Mouse (Mus musculus) liver, embryonic 16.5 days (tissue): ENCODE data around the gene Lcn2. TPM values are rescaled to one million over a fixed set of nuclear protein-coding genes. Genes with fewer than 3 reads are reported as not detected.
A peak's percentile ranks its signal among the peaks of the same experiment; 100 is the strongest.

Experiments
- ATAC-seq: fragments of 200-750 bp; cut with Nextera tagmentation; 2 replicates; pipeline ENCODE4 v1.8.0; 2017; ENCODE audit warnings: low read depth, mild to moderate bottlenecking, moderate number of reproducible peaks, moderate library complexity
- H3K27ac ChIP-seq: fragments of 300-500 bp; sonication (generic); 2 replicates; pipeline ENCODE4 v1.5.1; 2014; ENCODE audit warnings: mild to moderate bottlenecking, low read length
- H3K27me3 ChIP-seq: fragments of 300-500 bp; sonication (generic); 2 replicates; pipeline ENCODE4 v1.6.1; 2014; ENCODE audit warnings: low read depth, low read length, mixed read lengths; ENCODE audit not compliant: control insufficient read depth, insufficient read depth
- H3K36me3 ChIP-seq: fragments of 300-500 bp; sonication (generic); 2 replicates; pipeline ENCODE4 v1.6.1; 2014; ENCODE audit warnings: mild to moderate bottlenecking; ENCODE audit not compliant: control insufficient read depth, insufficient read depth
- H3K4me1 ChIP-seq: fragments of 300-500 bp; sonication (generic); 2 replicates; pipeline ENCODE4 v1.6.1; 2014; ENCODE audit warnings: low read depth, low read length, mixed read lengths; ENCODE audit not compliant: control insufficient read depth
- H3K4me2 ChIP-seq: fragments of 300-500 bp; sonication (generic); 2 replicates; pipeline ENCODE4 v1.6.1; 2014; ENCODE audit warnings: low read depth, low read length, mixed read lengths
- H3K4me3 ChIP-seq: fragments of 300-500 bp; sonication (generic); 2 replicates; pipeline ENCODE4 v1.5.1; 2014; ENCODE audit warnings: low read depth, mild to moderate bottlenecking, low read length
- H3K9ac ChIP-seq: fragments of 300-500 bp; sonication (generic); 2 replicates; pipeline ENCODE4 v1.6.1; 2014; ENCODE audit warnings: low read depth, low read length
- H3K9me3 ChIP-seq: fragments of 300-500 bp; sonication (generic); replicated peaks from 2 replicates; pipeline ENCODE4 v1.6.1; 2016; ENCODE audit warnings: low read length; ENCODE audit not compliant: control insufficient read depth
- whole genome bisulfite sequencing: fragments of 180-500 bp; shearing (Covaris S2); extraction: QIAGEN DNeasy Blood & Tissue Kit; methylation state at CpG from one replicate; pipeline ENCODE4 v1.1.7; 2014; ENCODE audit not compliant: insufficient replicate concordance; 5-methylcytosine and 5-hydroxymethylcytosine counted together
- polyA plus RNA-seq: library from polyadenylated mRNA; unstranded; fragments of >200 nt; fragmentation: Nextera tagmentation; extraction: Ambion mirVana; gene quantifications from 2 replicates; pipeline ENCODE4 v1.2.1, GENCODE M21; 2015

The Lcn2 gene
- polyA plus RNA-seq, 1 experiment from 2014 or later = 273 TPM

DNA sequence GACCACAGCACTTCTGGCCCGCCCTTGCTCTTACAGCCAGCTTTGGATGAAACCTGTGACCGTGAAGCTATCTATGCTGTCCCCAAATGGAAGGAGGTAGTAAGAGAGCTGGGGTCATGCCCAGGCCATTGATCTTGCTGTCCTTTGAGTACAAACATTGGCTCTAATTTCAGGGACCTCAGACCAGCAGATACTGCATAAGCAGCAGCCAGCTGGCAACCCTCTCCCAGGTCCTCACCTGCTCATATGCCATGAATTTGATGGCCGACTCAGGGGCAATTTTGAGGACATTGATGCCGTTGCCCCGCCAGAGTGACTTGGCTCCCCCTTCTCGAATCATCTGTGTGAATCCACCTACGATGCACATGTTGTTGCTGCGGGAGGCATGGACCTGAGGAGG lies 29.4 kb upstream of the Lcn2 start:
- Histone ChIP-seq H3K9ac (no peak overlapping the region), H3K9me3 (no peaks in the 10 kb centered on the region), H3K4me3 (no peak overlapping the region), H3K4me2 (no peak overlapping the region), H3K4me1 (peaks cover 16% of the 10 kb centered on the region), H3K27ac (no peak overlapping the region), H3K36me3 (peaks cover 26% of the 10 kb centered on the region), H3K27me3 (no peaks in the 10 kb centered on the region)
- 78% methylated on average over 8 of the region's 8 CpGs for WGBS
- ATAC-seq = no peak

GRCm38 (mm10) chr2:32416556-32416955 lies 28.5 kb upstream of the Lcn2 start:
- H3K36me3 ChIP-seq = peaks cover 26% of the 10 kb centered on the region
- H3K9me3 ChIP-seq = no peaks in the 10 kb centered on the region
- ATAC-seq = no peak
- no peak overlapping the region for H3K4me3 ChIP-seq
- H3K4me1 ChIP-seq = peaks cover 10% of the 10 kb centered on the region
- WGBS = 81% methylated on average over 2 of the region's 2 CpGs
- H3K4me2 ChIP-seq = no peak overlapping the region
- H3K9ac ChIP-seq = no peak overlapping the region
- H3K27ac ChIP-seq = no peak overlapping the region
- H3K27me3 ChIP-seq = no peaks in the 10 kb centered on the region

DNA sequence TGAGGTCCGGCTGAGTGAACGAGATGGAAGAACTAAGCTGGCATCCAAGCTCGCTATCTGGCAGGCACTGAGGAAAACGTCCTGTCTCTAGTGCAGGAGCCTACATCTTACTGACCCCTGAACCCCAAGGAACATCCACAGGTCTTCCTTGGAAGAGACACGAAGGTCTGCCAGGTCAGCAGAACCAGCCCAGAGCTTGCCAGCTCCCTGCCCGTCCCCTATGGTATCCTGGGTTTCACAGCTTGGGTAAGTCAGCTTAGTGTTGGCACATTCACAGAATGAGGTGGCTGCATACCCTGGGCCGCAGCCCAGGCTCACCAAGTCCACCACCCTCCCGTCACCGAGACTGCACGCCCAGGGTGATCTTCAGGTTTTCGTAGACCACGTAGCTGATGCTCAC lies 27.7 kb upstream of the Lcn2 start:
- ATAC-seq = no peak
- WGBS = 88% methylated on average over 12 of the region's 12 CpGs
- H3K4me1 ChIP-seq = peaks cover 10% of the 10 kb centered on the region
- H3K4me2 ChIP-seq = no peak overlapping the region
- peaks cover 26% of the 10 kb centered on the region for H3K36me3 ChIP-seq
- no peaks in the 10 kb centered on the region for H3K9me3 ChIP-seq
- H3K27ac ChIP-seq = no peak overlapping the region
- no peaks in the 10 kb centered on the region for H3K27me3 ChIP-seq
- H3K9ac ChIP-seq = no peak overlapping the region
- H3K4me3 ChIP-seq = no peak overlapping the region

DNA sequence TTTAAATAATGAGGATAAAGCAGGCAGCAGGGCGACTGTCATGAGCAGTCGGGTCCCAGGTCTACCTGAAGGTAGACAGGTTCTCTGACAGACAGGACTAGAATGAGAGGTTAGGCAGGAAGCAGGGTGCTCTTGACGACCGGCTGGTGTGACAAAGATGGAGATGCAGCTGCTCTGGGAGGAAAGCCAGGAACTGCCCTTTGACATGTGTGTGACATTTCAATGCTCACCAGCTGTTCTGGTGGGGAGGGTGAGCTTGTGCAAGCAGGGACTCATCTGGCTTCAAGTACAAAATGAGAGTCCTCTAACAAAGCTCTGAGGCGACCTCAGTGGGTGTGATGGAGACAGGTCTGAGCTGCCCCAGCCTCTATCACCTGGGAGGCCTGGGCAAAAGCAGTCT lies 25.9 kb upstream of the Lcn2 start:
- ATAC-seq = no peak
- Histone ChIP-seq H3K9me3 (no peaks in the 10 kb centered on the region), H3K27ac (no peak overlapping the region), H3K9ac (no peak overlapping the region), H3K36me3 (peaks cover 23% of the 10 kb centered on the region), H3K27me3 (no peaks in the 10 kb centered on the region), H3K4me2 (no peak overlapping the region), H3K4me1 (peaks cover 9% of the 10 kb centered on the region), H3K4me3 (no peak overlapping the region)
- 66% methylated on average over 5 of the region's 5 CpGs for WGBS

DNA sequence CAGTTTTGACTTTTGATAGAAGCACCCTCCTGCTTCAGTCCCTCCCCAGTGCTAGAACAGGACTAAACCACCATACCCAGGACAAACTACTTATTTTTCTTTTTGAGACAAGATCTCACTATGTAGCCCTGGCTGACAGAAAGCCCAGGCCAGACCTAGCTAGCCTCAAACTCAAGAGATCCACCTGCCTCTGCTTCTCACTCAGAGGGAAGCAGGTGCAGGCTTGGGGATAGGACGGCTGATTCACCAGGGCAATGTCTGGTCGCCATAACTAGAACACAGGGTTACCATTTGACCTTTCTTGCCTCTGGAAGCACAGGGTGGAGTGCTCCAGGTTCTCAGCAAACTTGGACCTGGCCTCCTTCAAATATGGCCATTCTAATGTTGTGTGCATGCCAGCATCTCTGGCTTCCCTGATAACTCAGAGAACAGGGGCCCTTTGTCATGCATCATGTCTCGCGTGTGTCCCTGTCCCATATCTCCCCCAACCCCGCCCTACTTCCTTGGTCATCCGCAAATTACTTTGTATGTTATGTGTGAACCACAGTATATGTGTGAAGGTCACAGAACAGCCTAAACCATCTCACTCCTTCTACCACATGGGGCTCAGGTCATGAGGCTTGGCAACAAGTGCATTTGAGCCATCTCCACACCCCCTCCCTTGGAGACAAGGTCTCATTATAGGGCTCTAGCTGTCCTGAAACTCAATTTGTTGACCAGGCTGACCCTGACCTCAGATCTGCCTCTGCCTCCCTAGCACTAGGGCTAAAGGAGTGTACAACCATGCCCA lies 24.9 kb upstream of the Lcn2 start:
- Histone ChIP-seq H3K9me3 (no peaks in the 10 kb centered on the region), H3K4me2 (no peak overlapping the region), H3K4me1 (peaks cover 7% of the 10 kb centered on the region), H3K36me3 (peaks cover 23% of the 10 kb centered on the region), H3K4me3 (no peak overlapping the region), H3K27ac (no peak overlapping the region), H3K9ac (no peak overlapping the region), H3K27me3 (no peaks in the 10 kb centered on the region)
- ATAC-seq = peak; percentile 7; the same call in 1 of the 2 replicates
- 57% methylated on average over 6 of the region's 6 CpGs for WGBS

DNA sequence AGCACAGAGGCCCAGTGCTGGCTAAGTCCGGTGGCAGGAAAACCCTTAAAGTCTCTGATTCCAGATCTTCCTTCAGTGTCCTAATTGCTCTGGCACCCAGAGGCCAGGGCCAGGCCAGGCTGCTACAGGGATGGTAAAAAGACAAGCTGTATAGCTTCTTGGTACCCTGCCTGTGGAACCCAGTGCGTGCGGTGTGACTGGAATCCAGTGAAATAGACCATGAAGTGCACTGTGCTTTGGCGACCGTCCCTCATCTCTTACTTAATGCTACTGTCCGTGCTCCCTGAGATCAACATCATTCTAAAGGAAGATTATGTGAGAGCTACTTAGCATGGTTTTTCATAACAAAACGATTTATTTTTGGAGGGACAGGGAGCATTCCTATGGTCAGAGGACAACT lies 23.4 kb upstream of the Lcn2 start:
- Histone ChIP-seq H3K27me3 (no peaks in the 10 kb centered on the region), H3K4me2 (no peak overlapping the region), H3K36me3 (peaks cover 13% of the 10 kb centered on the region), H3K4me3 (no peak overlapping the region), H3K9me3 (no peaks in the 10 kb centered on the region), H3K9ac (no peak overlapping the region), H3K27ac (no peak overlapping the region), H3K4me1 (peaks cover 7% of the 10 kb centered on the region)
- 73% methylated on average over 7 of the region's 7 CpGs for WGBS
- ATAC-seq = no peak

GRCm38 (mm10) chr2:32408429-32409424 lies 20.7 kb upstream of the Lcn2 start:
- WGBS = 62% methylated on average over 25 of the region's 25 CpGs
- ATAC-seq = peak; percentile 84

GRCm38 (mm10) chr2:32407144-32407824 lies 19.2 kb upstream of the Lcn2 start:
- WGBS = 67% methylated on average over 7 of the region's 7 CpGs
- no peak overlapping the region for H3K9ac ChIP-seq
- no peaks in the 10 kb centered on the region for H3K4me1 ChIP-seq
- no peak for ATAC-seq
- no peaks in the 10 kb centered on the region for H3K27me3 ChIP-seq
- no peak overlapping the region for H3K27ac ChIP-seq
- H3K4me2 ChIP-seq = no peak overlapping the region
- H3K4me3 ChIP-seq = no peak overlapping the region
- H3K36me3 ChIP-seq = no peaks in the 10 kb centered on the region; the same call in 1 of the 2 replicates
- H3K9me3 ChIP-seq = no peaks in the 10 kb centered on the region

More at GRCm38 (mm10) chr2:32408429-32409424, 20.7 kb upstream of the Lcn2 start:
- Histone ChIP-seq H3K27me3 (no peaks in the 10 kb centered on the region), H3K4me3 (no peak overlapping the region), H3K9ac (no peak overlapping the region), H3K9me3 (no peaks in the 10 kb centered on the region), H3K4me1 (peaks cover 7% of the 10 kb centered on the region), H3K4me2 (no peak overlapping the region), H3K27ac (peak overlapping the region; percentile 39), H3K36me3 (no peaks in the 10 kb centered on the region)
